Mouse (Mus musculus): ENCODE measurements at regions not wholly inside any gene's neighbourhood (a gene's known extent, or its start where the extent isn't known, plus 50 kb on each side); places are given as distances from the start of the nearest gene placed in this dataset.

DNA sequence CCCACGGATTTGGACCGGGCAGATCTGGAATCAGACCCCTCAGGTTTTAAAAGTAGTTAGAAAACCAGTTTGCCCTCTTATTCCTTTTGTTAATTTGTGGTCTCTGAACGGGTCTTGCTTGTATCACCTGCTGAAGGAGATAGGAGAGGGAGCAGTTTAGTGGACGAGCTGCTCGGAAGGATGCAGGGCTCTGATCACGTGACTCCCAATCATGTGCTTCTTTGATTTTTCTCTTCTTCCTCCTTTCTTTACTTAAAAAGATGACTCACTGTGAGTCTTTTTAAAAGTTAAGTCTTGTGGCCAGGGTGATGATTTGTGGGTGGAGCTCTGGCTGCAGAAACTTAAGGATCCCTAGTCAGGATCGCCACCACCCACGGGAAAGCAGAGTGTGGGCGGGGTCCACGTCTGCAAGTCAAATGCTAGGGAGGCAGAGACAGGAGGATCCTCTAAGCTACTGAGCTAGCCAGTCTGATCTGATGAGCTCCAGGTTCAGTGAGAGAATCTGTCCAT, 138.0 kb downstream of the Rpl14 start:
- Histone ChIP-seq H3K4me3 (peak overlapping the region; percentile 37), H3K27me3 (ENCODE audit: insufficient read depth, poor library complexity, severe bottlenecking) (no peaks in the 10 kb centered on the region), H3K9me3 (peaks cover 6% of the 10 kb centered on the region; the same call in 1 of the 2 replicates), H3K4me1 (peaks cover 9% of the 10 kb centered on the region), H3K36me3 (no peaks in the 10 kb centered on the region), H3K27ac (peak overlapping the region; percentile 54; the same call in 1 of the 2 replicates)
- DNase-seq (ENCODE audit: low spot score) = no peak
- 52% methylated on average over 10 of the region's 10 CpGs for WGBS

DNA sequence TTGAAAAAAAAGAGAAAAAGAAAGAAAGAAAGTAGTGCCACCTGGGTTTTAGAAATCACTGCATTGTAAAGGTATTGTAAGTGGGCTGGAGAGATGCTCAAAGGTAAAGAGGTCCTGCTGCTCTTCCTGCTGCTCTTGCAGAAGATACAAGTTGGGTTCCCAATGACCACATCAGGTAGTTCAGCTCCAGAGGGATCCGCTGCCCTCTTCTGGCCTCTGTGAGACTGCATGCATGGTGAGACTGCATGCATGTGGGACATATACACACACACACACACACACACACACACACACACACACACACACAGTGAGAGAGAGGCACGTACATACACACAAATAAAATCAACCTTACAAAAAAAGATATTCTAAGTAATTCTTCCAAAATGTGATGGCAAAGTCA, 141.7 kb downstream of the Rpl14 start:
- Histone ChIP-seq H3K4me3 (no peak overlapping the region), H3K27ac (no peak overlapping the region), H3K36me3 (no peaks in the 10 kb centered on the region), H3K4me1 (peaks cover 16% of the 10 kb centered on the region), H3K27me3 (ENCODE audit: insufficient read depth, poor library complexity, severe bottlenecking) (no peaks in the 10 kb centered on the region), H3K9me3 (peaks cover 6% of the 10 kb centered on the region; the same call in 1 of the 2 replicates)
- 90% methylated on average over 2 of the region's 2 CpGs for WGBS
- no peak for DNase-seq (ENCODE audit: low spot score)

DNA sequence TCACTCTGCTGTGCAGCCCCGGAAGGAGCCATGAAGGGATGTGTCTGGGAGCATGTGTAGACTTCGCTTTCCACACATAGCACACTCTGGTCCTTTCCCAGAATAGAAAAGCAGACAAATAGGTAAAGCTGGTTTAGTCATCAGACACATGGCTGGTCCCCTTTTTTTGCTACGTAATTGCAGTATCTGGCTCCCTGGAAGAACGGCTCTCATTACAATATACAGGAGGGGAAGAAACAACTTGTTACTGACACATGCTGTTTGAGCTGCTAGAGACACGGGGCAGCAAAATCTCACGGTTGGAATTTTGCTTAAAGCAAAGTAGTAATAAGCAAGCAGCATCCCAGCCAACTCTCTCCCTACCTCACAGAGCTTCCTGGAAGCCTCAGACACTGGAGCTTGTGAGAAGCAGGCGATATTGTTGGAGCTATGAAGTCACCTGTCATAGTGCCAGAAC, 144.4 kb downstream of the Rpl14 start:
- WGBS = 77% methylated on average over 7 of the region's 7 CpGs
- Histone ChIP-seq H3K4me3 (no peak overlapping the region), H3K27me3 (ENCODE audit: insufficient read depth, poor library complexity, severe bottlenecking) (no peaks in the 10 kb centered on the region), H3K36me3 (no peaks in the 10 kb centered on the region), H3K4me1 (0 out of 2 replicates have a peak, but pooled peaks cover 7% of the 10 kb centered on the region), H3K27ac (no peak overlapping the region), H3K9me3 (peaks cover 6% of the 10 kb centered on the region; the same call in 1 of the 2 replicates)
- no peak for DNase-seq (ENCODE audit: low spot score)

DNA sequence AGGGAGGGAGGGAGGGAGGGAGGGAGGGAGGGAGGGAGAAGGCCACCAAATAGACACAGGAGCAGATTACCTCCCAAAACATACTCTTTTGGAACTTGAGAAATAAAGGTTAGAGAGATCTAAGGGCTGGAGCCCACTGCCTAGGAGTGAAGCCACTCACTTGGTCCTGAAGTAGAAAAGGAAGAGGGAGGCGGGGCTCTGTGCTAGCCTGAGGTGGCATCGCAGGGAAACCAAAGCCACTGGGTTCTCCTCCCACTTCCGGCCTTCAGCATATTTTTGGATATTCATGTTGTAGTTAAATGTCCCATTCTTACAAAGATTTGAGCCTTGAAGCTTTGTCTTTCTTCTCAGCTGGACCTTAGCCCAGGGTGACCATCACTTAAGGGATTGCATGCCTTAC, 147.6 kb downstream of the Rpl14 start:
- no peak overlapping the region for H3K4me3 ChIP-seq
- no peaks in the 10 kb centered on the region for H3K36me3 ChIP-seq
- no peaks in the 10 kb centered on the region for H3K9me3 ChIP-seq
- no peak overlapping the region for H3K27ac ChIP-seq
- H3K4me1 ChIP-seq = 0 out of 2 replicates have a peak, but pooled peaks cover 7% of the 10 kb centered on the region
- H3K27me3 ChIP-seq (ENCODE audit: insufficient read depth, poor library complexity, severe bottlenecking) = no peaks in the 10 kb centered on the region
- 80% methylated on average over 3 of the region's 3 CpGs for WGBS
- DNase-seq (ENCODE audit: low spot score) = no peak

DNA sequence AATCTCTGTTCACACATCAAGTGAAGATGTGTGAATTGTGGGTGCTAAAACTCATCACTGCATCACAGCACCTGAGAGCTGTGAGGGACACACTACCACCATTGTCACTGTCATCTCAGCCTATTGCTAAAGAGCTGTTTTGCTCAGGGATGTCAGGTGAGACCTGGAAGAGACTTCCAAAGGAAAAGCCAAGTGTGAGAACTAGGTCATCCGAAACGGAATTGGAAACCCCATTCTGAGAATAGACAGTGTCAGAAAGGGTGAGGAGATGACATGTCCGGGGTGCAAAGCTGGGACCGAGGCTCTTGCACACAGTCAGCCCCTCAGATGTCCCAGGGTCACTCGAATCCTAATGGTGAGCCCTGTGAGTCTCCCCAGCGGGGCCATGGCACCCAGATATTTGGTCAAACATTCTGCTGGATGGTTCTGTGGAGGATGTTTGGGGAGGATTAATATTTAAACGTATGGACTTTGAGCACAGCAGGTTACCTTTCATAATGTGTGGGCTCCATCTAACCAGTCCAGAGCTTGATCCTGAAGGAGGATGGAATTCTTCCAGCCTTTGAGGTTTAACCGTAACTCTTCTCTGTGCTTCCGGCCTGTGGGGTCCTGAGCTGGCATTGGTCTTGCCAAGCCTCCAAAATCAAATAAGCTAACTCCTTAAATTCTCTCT, 150.3 kb downstream of the Rpl14 start:
- WGBS = 81% methylated on average over 9 of the region's 9 CpGs
- H3K4me1 ChIP-seq = no peaks in the 10 kb centered on the region
- no peaks in the 10 kb centered on the region for H3K9me3 ChIP-seq

DNA sequence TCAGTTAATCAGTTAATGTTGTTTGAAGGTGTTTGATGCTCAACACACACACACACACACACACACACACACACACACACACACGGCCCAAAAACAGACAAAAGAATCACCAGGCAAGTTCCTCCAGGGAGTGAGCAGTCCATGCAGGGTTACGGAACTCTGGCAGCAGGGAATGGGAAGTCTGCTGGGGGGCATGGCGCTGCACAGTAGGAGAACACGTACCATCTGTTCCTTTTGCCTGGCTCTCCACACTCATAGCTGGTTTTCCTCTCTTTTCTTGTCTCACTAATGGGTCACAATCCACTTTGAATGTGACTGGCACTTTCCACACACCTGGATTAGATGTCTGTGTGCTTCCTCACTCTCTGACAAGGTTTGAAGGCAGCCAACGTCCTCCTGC, 151.8 kb downstream of the Rpl14 start:
- Histone ChIP-seq H3K9me3 (no peaks in the 10 kb centered on the region), H3K4me3 (no peak overlapping the region), H3K36me3 (no peaks in the 10 kb centered on the region), H3K4me1 (no peaks in the 10 kb centered on the region), H3K27me3 (ENCODE audit: insufficient read depth, poor library complexity, severe bottlenecking) (no peaks in the 10 kb centered on the region), H3K27ac (no peak overlapping the region)
- DNase-seq (ENCODE audit: low spot score) = no peak
- WGBS = 72% methylated on average over 5 of the region's 5 CpGs

More for the DNA sequence above, 150.3 kb downstream of the Rpl14 start:
- no peaks in the 10 kb centered on the region for H3K36me3 ChIP-seq
- DNase-seq (ENCODE audit: low spot score) = no peak
- no peaks in the 10 kb centered on the region for H3K27me3 ChIP-seq (ENCODE audit: insufficient read depth, poor library complexity, severe bottlenecking)
- H3K4me3 ChIP-seq = no peak overlapping the region
- no peak overlapping the region for H3K27ac ChIP-seq

DNA sequence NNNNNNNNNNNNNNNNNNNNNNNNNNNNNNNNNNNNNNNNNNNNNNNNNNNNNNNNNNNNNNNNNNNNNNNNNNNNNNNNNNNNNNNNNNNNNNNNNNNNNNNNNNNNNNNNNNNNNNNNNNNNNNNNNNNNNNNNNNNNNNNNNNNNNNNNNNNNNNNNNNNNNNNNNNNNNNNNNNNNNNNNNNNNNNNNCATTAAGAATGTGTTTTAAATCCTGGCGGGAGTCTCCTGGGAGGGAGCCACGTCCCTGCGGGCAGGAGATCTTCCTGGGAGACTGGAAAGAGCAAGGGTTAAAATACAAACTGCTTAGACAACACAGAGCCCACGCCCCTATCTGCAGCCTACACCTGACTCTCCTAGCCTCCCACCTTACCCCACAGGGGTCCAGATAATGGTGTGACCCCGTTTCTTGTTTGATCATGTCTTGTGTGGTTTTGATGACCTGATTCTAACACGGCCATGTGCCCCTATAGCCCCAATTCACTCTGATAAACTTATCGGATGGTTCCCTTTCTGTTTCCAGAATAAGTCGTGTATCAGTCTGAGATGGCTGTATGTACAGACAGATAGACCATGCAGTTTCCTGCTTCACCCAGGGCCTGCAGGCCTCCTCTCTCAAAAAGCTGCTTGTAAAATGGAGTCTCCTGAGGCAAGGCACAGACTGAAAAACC, 160.8 kb downstream of the Rpl14 start:
- no peak for DNase-seq (ENCODE audit: low spot score)
- no peaks in the 10 kb centered on the region for H3K9me3 ChIP-seq
- no peak overlapping the region for H3K4me3 ChIP-seq
- no peaks in the 10 kb centered on the region for H3K36me3 ChIP-seq
- peak overlapping the region; percentile 42; the same call in 1 of the 2 replicates for H3K27ac ChIP-seq
- 28% methylated on average over 8 of the region's 8 CpGs for WGBS
- no peaks in the 10 kb centered on the region; the same call in 1 of the 2 replicates for H3K27me3 ChIP-seq (ENCODE audit: insufficient read depth, poor library complexity, severe bottlenecking)
- peaks cover 35% of the 10 kb centered on the region for H3K4me1 ChIP-seq

DNA sequence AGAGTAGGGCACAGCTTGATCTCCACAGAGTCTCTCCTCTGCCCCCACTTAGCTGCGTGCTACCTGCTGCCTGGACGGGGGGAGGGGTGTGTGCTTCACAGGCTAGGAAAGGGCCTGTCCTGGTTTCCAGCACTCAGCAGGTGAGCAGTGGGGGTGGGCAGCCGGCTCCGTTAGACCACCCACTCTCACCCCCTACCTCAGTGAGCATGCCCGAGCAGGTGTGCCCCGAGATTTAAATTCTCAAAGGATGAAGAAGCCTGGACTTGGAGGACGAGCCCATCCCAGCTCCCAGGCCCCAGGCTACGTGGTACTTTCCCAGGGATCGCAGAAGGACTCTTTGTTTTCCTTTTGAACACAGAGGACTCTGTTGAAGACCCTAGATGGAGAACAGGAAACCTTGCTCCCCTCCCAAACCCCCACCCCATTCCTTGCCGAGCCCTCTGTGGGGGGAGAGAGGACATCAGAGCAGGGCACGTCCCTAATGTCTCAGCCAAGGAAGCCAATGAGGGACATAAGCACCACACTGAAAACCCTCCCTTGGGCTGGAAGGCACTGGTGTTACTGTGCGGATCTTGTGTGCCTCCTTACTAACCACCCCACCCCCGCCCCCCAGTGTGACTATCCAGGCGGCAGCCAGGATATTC, 161.5 kb downstream of the Rpl14 start:
- Histone ChIP-seq H3K4me3 (no peak overlapping the region), H3K9me3 (no peaks in the 10 kb centered on the region), H3K4me1 (peaks cover 40% of the 10 kb centered on the region), H3K36me3 (no peaks in the 10 kb centered on the region), H3K27me3 (ENCODE audit: insufficient read depth, poor library complexity, severe bottlenecking) (no peaks in the 10 kb centered on the region; the same call in 1 of the 2 replicates), H3K27ac (peak overlapping the region; percentile 42; the same call in 1 of the 2 replicates)
- no peak for DNase-seq (ENCODE audit: low spot score)
- WGBS = 32% methylated on average over 14 of the region's 14 CpGs

DNA sequence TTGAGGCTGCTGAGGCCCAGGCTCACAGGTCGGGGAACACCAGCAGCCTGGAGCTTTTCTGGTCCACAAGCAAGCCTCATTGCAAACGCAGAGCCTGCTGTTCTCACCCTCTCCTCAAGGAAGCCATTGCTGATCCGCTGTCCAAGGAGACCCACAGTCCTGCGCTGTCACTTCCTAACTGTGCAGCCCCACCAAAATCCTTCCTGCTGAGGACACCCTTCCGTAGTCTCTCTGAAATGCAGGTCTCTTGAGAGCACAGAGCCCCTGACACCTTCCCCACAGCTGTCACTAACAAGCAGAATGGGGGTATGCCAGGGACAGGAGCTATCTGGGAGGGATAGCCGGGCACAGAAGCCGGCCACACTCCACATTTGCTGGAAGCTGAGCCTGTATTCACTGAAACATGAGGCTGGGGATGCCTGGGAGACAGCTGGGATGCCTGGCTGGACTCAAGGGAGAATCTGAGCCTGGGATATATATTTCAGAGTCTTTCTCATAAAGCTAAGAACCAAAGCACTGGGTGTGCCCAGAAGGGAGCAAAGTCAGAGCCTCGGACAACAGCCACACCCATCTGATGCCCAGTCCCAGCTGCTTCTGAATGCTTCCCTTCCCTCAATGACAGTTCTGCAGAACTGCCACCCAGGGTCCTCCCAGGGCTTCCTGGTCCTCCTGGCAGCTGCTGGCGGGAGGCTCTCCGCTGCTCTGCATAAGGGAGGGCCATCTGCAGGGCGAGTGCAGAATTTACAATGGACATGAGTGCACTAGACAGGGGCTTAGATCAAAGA, 162.6 kb downstream of the Rpl14 start:
- DNase-seq (ENCODE audit: low spot score) = peak; percentile 78

DNA sequence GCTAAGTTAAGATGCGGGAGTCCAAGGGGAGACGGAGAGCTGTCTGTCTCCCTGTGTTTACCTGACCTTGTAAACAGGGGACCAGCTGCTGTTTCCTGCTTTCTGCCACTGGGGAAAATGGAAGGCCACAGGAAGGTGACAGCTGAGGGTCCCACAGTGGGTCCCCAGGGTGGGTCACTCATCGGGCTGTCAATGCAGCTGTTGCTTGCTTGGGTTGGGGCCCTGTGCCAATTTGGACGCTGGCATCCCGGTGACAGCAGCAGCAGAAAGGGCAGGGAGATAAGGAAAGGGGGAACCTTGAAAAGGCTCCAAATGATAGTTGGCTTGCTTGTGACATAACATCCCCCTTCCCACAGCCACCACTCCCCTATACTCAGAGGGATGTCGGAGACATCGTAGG, 164.0 kb downstream of the Rpl14 start:
- H3K4me3 ChIP-seq = no peak overlapping the region
- H3K27me3 ChIP-seq (ENCODE audit: insufficient read depth, poor library complexity, severe bottlenecking) = no peaks in the 10 kb centered on the region; the same call in 1 of the 2 replicates
- WGBS = 68% methylated on average over 7 of the region's 7 CpGs
- peaks cover 65% of the 10 kb centered on the region for H3K4me1 ChIP-seq
- H3K9me3 ChIP-seq = no peaks in the 10 kb centered on the region
- no peak overlapping the region for H3K27ac ChIP-seq
- DNase-seq (ENCODE audit: low spot score) = no peak
- H3K36me3 ChIP-seq = no peaks in the 10 kb centered on the region

More for the DNA sequence above, 162.6 kb downstream of the Rpl14 start:
- Histone ChIP-seq H3K4me1 (peaks cover 51% of the 10 kb centered on the region), H3K27me3 (ENCODE audit: insufficient read depth, poor library complexity, severe bottlenecking) (no peaks in the 10 kb centered on the region; the same call in 1 of the 2 replicates), H3K36me3 (no peaks in the 10 kb centered on the region), H3K27ac (peak overlapping the region; percentile 30; the same call in 1 of the 2 replicates), H3K9me3 (no peaks in the 10 kb centered on the region), H3K4me3 (no peak overlapping the region)
- WGBS = 44% methylated on average over 11 of the region's 11 CpGs

DNA sequence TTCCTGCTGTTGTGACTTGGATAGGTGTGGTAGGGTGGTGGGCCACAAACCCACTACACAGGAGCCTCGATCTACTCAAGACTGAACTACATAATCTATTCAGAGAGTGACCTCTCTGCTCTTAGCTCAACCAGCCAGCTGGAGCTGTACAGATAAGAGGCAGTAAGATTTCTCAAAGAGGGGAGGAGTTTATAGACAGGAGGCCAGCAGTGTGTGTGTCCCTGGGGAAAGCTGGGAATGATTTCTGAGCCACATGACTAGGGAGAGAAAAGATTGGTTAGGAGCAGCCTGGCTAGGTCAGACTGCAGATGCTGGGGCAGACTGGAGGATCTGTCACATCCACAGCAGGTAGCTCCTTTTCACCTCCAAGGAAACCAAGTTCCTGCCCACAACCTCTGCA, 166.7 kb downstream of the Rpl14 start:
- H3K4me3 ChIP-seq = no peak overlapping the region
- no peaks in the 10 kb centered on the region for H3K9me3 ChIP-seq
- no peaks in the 10 kb centered on the region for H3K27me3 ChIP-seq (ENCODE audit: insufficient read depth, poor library complexity, severe bottlenecking)
- peak overlapping the region; percentile 82; the same call in 1 of the 2 replicates for H3K27ac ChIP-seq
- WGBS = 8% methylated on average over 1 of the region's 1 CpGs
- no peaks in the 10 kb centered on the region for H3K36me3 ChIP-seq
- DNase-seq (ENCODE audit: low spot score) = no peak
- H3K4me1 ChIP-seq = peaks cover 55% of the 10 kb centered on the region

DNA sequence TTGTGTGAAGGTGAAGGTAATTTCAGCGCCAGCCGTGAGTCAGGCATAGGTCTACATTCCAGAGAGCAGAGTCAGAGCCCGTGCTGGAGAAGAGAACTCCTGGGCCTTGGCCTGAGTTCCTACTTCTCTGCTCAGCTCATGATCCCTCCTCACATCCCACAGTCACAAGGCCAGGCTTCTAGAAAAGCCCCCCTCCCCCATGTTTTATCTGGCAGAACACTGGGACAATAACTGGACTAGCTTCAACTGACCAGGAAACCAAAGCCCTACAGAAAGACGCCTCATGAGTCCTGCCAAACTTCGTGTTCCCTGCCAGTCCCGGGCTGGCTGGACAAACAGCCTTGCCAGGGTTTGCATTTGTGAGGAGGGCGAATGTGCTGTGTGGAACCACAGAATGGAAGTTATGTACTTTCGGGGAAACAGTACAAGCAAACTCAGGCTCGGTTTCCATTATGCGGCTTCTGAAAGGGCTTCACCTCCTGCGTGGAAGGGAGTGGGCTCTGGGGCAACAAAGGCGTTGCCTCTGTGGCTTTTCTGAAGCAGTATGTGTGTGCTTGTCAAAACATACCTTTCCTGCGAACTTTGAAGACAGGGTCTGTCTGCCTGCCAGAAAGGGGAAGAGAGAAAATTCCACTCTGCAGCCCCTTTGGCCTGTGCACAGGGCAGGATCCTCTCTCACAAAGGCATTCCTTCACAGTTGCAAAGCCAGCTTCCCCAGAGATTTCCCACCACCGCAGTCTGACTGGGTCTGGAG, 168.1 kb downstream of the Rpl14 start:
- H3K4me3 ChIP-seq = no peak overlapping the region
- no peaks in the 10 kb centered on the region for H3K36me3 ChIP-seq
- H3K27ac ChIP-seq = peak overlapping the region; percentile 82
- H3K27me3 ChIP-seq (ENCODE audit: insufficient read depth, poor library complexity, severe bottlenecking) = no peaks in the 10 kb centered on the region
- 52% methylated on average over 14 of the region's 14 CpGs for WGBS
- DNase-seq (ENCODE audit: low spot score) = no peak
- H3K4me1 ChIP-seq = peaks cover 44% of the 10 kb centered on the region
- H3K9me3 ChIP-seq = no peaks in the 10 kb centered on the region

Data from heart, embryonic 10.5 days (tissue).